Mouse (Mus musculus) embryonic fibroblast, embryonic 13.5 days (primary cell): Measurements from ENCODE around the gene Cotl1. TPM values are rescaled to one million over a fixed set of nuclear protein-coding genes. Genes with fewer than 3 reads are reported as not detected.
A peak's percentile ranks its signal among the peaks of the same experiment; 100 is the strongest.

Source experiments
- H3K27ac ChIP-seq: 2 replicates; pipeline ENCODE4 v1.5.1; 2012; ENCODE audit warnings: low read length, control low read depth, inconsistent platforms; ENCODE audit not compliant: insufficient read depth
- H3K4me1 ChIP-seq: 2 replicates; pipeline ENCODE4 v1.6.1; 2011; ENCODE audit warnings: low read length; ENCODE audit not compliant: control insufficient read depth, insufficient read depth
- H3K4me3 ChIP-seq: 2 replicates; pipeline ENCODE4 v1.5.1; 2011; ENCODE audit warnings: mild to moderate bottlenecking, control low read depth, low read length; ENCODE audit not compliant: insufficient read depth
- CTCF ChIP-seq: IDR thresholded peaks from 2 replicates; pipeline ENCODE4 v1.5.1; 2011; ENCODE audit warnings: mild to moderate bottlenecking, control low read depth, low read length, moderate library complexity, borderline replicate concordance; ENCODE audit not compliant: insufficient read depth
- POLR2A ChIP-seq: IDR thresholded peaks from 2 replicates; pipeline ENCODE4 v1.6.1; 2011; ENCODE audit warnings: low read depth, mild to moderate bottlenecking, control low read depth, low read length, moderate library complexity
- polyA plus RNA-seq: library from polyadenylated mRNA; stranded (reverse); fragments of >200 nt; gene quantifications from 2 replicates; pipeline ENCODE4 v1.2.4, GENCODE M21; 2011; ENCODE audit warnings: low read depth; ENCODE audit not compliant: missing spikeins, insufficient read length

The Cotl1 gene
- polyA plus RNA-seq, 1 experiment = 35.5 TPM

DNA sequence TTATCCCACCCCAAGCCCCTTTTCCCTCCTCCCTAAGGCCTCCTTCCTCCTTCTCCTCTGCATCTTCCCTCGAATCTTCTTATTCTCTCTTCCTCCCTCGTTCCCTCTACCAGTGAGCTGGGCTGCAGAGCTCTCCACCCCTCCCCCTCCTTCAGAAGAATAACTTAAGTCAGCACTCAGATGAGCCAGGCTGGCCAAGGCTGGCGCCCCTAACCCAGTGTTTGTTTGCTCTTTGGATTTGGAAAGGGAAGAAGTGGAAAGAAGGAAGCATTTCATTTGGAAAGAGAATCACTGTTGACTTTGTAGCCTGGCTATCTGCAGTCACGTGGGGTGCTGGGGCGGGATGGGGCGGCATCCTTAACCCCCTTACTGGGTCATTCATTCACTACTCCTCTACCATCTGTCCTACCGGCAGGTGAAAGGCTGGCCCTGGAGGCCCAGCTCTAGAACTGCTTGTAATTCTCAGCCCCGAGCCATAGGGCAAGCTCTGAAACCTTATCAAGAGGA is 614 bp upstream of the Cotl1 start:
- H3K4me1 ChIP-seq = peaks cover 4% of the 10 kb centered on the region; the same call in 1 of the 2 replicates
- TF ChIP-seq POLR2A (no peak), CTCF (no peak)
- H3K27ac ChIP-seq = no peak overlapping the region
- peak overlapping the region; percentile 41 for H3K4me3 ChIP-seq

GRCm38 (mm10) chr8:119839419-119840021 is 824 bp downstream of the Cotl1 start:
- Histone ChIP-seq H3K4me3 (peak overlapping the region; percentile 74), H3K27ac (no peak overlapping the region), H3K4me1 (peaks cover 4% of the 10 kb centered on the region; the same call in 1 of the 2 replicates)
- TF ChIP-seq CTCF = no peak
- no peak for TF ChIP-seq POLR2A

DNA sequence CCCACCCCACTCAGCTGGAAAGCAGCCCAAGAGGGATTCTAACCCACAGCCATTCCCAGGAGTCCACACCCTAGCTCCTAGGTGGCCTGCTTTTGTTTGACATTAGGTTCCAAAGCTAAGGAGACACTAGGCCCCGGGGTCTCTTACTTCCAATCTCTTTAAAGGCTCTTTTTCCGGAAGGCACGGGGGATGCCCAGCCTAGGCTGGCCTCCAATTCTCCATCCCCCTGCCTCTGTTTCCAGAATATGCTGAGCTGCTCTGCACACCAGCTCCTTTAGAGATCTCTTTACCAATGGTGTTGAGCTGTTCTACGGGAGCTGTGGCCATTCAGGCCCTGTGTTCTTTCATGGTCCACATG is 1.4 kb downstream of the Cotl1 start:
- Histone ChIP-seq H3K4me1 (peaks cover 4% of the 10 kb centered on the region; the same call in 1 of the 2 replicates), H3K27ac (no peak overlapping the region), H3K4me3 (peak overlapping the region; percentile 21; the same call in 1 of the 2 replicates)
- TF ChIP-seq POLR2A (no peak), CTCF (no peak)

DNA sequence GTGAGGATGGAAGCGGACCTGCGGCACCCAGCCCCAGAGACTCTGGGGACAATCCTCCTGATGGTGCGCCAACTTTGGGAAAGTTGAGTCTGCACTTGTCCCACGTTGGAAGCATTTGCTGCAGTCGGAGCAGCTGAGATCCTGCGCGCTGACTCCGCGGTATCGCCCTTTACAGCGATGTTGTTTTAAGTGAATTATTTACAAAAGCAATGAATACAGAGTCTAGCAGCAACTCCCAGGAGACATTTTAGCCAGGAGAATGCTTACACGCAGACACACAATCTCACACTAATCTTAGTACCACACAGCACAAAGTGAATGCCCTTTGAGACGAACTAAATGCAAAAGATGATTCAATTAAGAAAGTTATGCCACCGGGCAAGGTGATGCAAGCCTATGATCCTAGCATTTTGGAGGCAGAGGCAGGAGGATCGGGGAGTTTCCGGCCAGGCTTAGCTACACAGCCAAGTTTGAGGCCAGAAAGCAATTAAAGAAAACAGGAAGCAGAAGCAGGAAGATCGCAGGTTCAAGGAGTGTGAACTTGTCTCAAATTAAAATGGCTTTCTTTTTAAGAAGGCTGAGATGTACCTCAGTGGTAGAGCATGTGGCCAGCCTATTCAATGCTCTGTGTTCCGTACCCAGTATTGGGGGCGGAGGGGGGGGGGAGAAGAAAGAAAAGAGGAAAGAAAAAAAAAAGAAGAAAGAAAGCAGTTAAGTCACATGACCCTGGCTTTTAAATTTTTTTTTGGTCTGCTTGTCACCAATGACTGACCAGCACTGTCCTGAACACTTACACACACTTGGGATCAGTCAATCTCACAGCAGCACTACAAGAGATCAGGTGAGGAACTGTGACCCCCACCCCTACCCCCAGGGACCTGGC is 2.0 kb downstream of the Cotl1 start:
- H3K4me1 ChIP-seq = peaks cover 4% of the 10 kb centered on the region; the same call in 1 of the 2 replicates
- H3K4me3 ChIP-seq = no peak overlapping the region
- no peak for TF ChIP-seq POLR2A
- no peak overlapping the region for H3K27ac ChIP-seq

GRCm38 (mm10) chr8:119837553-119838071 is 2.7 kb downstream of the Cotl1 start:
- no peak overlapping the region for H3K27ac ChIP-seq
- no peak for TF ChIP-seq POLR2A
- TF ChIP-seq CTCF = no peak
- peaks cover 5% of the 10 kb centered on the region; the same call in 1 of the 2 replicates for H3K4me1 ChIP-seq
- H3K4me3 ChIP-seq = no peak overlapping the region

GRCm38 (mm10) chr8:119836831-119837230 is 3.5 kb downstream of the Cotl1 start:
- Histone ChIP-seq H3K4me1 (peaks cover 11% of the 10 kb centered on the region; the same call in 1 of the 2 replicates), H3K4me3 (no peak overlapping the region), H3K27ac (no peak overlapping the region)
- TF ChIP-seq CTCF (no peak), POLR2A (no peak)

DNA sequence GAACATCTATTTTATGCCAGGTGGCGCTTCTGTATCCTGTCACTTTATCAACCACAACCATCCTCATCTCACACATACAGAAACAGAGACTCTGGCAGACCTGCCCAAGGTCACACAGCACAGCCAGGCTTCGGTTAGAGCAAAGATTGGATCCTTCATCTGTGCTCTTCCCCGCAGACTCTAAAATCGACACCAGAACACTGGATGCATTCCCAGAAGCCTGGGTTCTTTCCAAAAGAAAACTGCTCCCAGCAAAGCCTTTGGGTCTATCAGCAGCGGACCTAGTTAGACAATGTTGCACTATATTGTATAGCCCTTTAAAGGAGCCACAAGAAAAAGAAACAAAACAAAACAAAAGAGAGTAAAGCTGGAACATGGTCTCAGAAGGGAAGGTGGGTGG is 5.1 kb downstream of the Cotl1 start:
- no peak overlapping the region for H3K27ac ChIP-seq
- no peak for TF ChIP-seq CTCF
- no peak for TF ChIP-seq POLR2A
- H3K4me3 ChIP-seq = no peak overlapping the region
- H3K4me1 ChIP-seq = peaks cover 13% of the 10 kb centered on the region; the same call in 1 of the 2 replicates

DNA sequence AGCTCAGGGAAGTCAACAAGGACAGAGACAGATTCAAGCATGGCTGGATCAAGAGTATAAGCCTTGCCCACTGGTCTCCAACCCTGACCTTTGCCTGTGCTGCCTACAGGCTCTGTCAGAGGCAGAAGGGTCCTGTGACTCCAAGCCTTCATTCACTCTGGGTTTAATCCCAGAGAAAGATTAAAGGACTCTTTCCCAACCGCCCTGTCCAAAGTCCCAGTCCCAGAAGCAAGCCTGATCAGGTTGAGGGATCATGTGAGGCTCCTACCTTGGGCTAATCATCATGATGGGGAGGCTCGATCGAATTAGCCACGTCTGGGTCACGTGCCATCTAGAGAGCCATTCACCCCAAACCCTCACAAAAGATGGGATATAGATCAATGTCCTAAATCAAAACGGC is 5.7 kb downstream of the Cotl1 start:
- peaks cover 13% of the 10 kb centered on the region; the same call in 1 of the 2 replicates for H3K4me1 ChIP-seq
- TF ChIP-seq CTCF (no peak), POLR2A (no peak)
- H3K4me3 ChIP-seq = no peak overlapping the region
- H3K27ac ChIP-seq = no peak overlapping the region

DNA sequence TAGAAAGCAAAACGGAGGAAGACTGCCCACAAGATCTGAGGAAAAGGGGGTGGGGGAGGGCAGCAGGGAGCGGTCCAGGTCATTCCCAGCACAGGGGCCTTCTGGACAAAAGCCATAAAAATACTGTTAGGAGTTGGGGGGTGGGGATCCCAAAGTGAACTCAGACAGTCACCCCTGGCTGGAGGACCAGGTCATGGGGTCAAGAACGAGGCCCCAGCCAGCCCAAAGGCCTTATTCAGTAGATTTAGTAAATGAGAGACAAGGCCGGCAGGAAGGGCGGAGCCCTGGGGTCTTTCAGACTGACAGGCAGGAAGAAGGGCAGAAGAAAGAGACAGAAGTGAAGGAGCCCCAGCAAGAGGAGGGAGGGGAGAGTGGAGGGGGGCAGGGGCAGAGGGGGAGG is 7.4 kb downstream of the Cotl1 start:
- TF ChIP-seq POLR2A (no peak), CTCF (no peak)
- Histone ChIP-seq H3K27ac (no peak overlapping the region), H3K4me1 (peaks cover 13% of the 10 kb centered on the region; the same call in 1 of the 2 replicates)

GRCm38 (mm10) chr8:119832101-119832617 is 8.2 kb downstream of the Cotl1 start:
- no peak overlapping the region for H3K27ac ChIP-seq
- H3K4me3 ChIP-seq = no peak overlapping the region
- H3K4me1 ChIP-seq = peaks cover 13% of the 10 kb centered on the region; the same call in 1 of the 2 replicates
- TF ChIP-seq POLR2A (no peak), CTCF (no peak)

More for the DNA sequence above, 7.4 kb downstream of the Cotl1 start:
- no peak overlapping the region for H3K4me3 ChIP-seq
